Mouse (Mus musculus) neural tube, postnatal 0 days (tissue): ENCODE results near the gene Iqcf1. TPM values are rescaled to one million over a fixed set of nuclear protein-coding genes. Genes with fewer than 3 reads are reported as not detected.

Experiments
- polyA plus RNA-seq: library from polyadenylated mRNA; unstranded; fragments of >200 nt; fragmentation: Nextera tagmentation; extraction: Ambion mirVana; gene quantifications from 2 replicates; pipeline ENCODE4 v1.2.1, GENCODE M21; 2015

Iqcf1 gene
- not detected in 2 replicates for polyA plus RNA-seq

DNA sequence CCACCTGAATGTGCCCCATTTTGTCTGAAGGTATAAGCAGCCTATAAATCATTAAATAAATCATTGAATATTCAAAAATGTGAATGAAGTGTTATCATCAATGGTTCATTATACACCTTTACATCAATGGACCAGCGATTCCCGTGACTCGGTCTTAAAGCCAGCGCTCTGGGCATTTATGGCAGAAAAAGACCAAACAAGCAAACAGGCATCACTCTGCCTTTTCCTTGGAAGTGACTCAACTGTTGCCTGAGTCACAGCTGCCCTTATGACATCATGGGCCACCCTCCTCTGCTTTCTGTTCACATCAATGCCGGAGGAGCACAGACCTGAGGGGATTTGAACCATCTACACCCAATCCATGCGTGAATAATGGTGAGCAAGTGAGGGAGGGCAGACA, at the start of gene Iqcf1:
Iqcf1 (plus strand) TSS at position 301 of the 400 bp plus-strand sequence.

DNA sequence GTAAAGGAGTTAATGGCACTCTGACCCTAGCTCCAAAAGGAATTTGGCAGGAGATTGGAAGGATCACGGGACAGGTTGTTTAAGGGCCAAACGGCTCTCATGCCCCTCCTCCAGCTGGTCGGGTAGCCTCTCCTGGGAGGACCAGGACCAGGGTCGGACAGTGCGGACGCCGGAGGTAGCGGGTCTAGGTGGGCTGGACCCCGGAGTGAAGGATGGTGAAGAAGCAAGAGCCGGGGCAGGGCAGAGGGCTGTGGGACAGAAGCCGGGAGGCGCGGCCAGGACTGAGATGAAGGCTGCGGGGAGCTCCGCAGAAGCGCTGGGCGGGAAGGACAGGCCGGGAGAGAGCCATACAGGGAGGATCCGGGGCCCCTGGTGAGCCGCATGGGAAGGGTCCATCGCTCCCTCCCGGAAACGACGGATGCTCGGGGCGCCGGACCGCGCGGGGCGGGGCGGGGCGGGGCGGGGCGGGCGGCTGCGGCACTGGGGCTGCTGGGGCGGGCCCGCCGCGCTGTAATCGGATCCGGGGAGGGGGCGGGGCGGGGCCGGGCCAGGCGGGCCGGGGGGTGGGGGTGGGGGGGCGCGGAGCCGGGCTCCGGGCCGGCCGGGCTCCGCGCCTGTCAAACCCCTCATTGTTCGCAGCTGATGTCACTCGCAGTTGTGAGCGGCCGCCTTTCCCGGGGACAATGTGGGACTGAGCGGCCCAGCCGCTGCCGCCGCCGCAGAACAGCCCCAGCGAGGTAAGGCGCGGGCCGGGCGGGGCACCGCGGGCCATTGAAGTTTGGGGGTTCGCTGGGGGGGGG, 46.3 kb upstream of the Iqcf1 start, which contains the start of gene Pcbp4:
Pcbp4 (plus strand) TSS at position 21 of the 800 bp plus-strand sequence.

DNA sequence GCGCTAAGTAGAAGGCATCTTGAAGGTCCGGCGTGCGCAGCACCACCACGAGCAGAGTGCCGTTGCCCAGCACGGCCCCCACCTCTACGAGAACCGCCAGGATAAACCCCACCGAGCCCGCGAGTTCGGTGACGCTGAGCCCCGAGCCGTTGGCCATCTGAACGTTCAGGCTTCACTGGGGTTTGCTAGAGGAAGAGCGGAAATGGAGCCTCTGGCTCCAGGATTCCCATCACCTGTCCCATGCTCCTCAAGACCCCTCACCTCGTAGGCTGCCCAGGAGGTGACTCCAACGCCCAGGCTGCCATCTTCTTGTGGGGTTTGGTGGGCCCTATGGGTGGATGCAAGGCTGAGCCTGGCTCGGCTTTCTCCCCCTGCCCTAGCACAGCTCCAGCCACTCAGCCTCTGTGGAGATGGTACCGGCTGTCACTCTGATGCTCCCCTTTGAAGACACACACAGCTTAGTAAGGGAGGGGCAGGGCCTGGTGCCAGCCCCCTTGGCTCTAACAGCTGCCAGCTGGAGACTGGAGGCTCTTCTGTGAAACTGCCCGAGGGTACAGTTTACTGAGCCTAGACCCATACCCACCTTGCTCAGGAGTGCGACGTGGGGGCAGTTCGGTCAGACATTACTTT, 34.1 kb upstream of the Iqcf1 start, which contains the start of gene Gpr62:
Gpr62 (minus strand) TSS at position 368 of the 630 bp plus-strand sequence.

DNA sequence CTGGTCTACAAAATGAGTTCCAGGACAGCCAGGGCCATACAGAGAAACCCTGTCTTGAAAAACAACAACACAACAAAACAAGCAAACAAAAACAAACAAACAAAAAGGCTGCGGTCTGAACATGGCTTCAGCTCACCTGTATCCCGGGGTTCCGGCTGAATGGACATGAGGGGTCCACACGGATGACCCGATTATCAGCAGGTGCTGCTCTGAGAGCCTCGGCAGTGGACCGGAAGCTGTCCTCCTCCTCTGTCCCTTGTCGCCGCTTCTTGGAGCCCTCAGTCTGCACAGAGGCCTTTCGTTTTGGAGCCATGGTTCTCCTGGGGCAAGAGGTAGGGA, 24.1 kb upstream of the Iqcf1 start, which contains the start of gene Rrp9:
Rrp9 (plus strand) TSS at position 301 of the 339 bp plus-strand sequence.

DNA sequence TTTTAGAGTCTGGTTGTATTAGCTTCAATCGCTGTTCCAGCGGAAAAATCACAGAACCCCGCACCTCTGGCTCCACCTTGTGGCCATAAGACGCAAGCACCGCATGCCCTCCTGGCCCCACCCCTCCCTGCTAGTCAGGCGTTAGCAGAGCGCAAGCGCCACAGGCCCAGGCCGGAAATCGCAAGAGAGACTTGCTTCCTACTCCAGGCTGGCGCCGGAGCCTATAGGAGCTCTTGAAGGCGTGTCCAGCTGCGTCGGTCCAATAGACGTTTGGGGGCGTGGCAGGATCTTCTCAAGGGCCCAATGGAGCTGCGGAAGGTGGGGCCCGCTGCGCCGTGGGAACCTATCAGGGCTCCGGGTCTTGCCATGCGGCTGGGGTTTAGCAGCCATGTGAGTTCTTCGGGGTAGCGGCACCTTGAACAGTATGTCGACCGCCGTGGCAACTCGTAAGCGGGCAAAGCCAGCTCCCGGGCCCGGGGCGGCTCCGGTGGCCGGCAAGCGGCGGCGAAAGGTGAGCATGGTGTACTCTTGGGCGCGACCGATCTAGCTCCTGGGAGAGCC, 22.8 kb upstream of the Iqcf1 start, which contains the start of gene Parp3:
Parp3 (minus strand) TSS at position 26 of the 561 bp plus-strand sequence.

DNA sequence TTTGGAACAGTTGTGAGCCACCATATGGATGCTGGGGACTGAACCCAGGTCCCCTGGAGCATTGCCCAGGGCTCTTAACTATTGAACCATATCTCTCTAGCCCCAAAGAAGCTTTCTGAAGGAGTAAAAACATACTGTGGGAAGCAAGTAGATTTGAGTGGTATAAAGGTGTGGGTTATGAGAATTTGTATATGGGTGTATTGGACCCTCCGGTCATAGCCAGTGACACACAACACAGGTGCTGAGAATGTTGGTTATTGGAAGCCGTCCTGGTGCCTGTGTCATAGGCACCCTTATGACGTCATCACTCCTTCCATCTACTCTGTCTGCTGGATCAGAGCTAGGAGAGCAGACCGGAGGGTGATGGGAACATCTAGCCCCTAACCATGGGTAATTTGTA, 14.5 kb downstream of the Iqcf1 start, which contains the start of gene Iqcf5:
Iqcf5 (plus strand) TSS at position 301 of the 400 bp plus-strand sequence.

Other genes with a start within 250 kb of the Iqcf1 start
- gene Poc1a, start 218.9 kb upstream of the Iqcf1 start, polyA plus RNA-seq: 7.9 and 8.6 TPM in 2 replicates
- 17.9 and 18.0 TPM in 2 replicates for gene Dusp7, start 131.3 kb upstream of the Iqcf1 start, polyA plus RNA-seq
- 704 and 771 TPM in 2 replicates for gene Rpl29, start 70.5 kb upstream of the Iqcf1 start, polyA plus RNA-seq
- gene Acy1, start 61.6 kb upstream of the Iqcf1 start, polyA plus RNA-seq: 19.4 and 21.4 TPM in 2 replicates
- 14.5 and 17.0 TPM in 2 replicates for gene Abhd14b, start 52.5 kb upstream of the Iqcf1 start, polyA plus RNA-seq
- gene Abhd14a, start 52.3 kb upstream of the Iqcf1 start, polyA plus RNA-seq: 77.4 and 83.7 TPM in 2 replicates
- 184 and 212 TPM in 2 replicates for gene Pcbp4, start 46.7 kb upstream of the Iqcf1 start, polyA plus RNA-seq
- gene Gpr62, start 34.0 kb upstream of the Iqcf1 start, polyA plus RNA-seq: 2.8 and 3.8 TPM in 2 replicates
- gene Rrp9, start 24.0 kb upstream of the Iqcf1 start, polyA plus RNA-seq: 36.1 and 41.9 TPM in 2 replicates
- gene Parp3, start 23.0 kb upstream of the Iqcf1 start, polyA plus RNA-seq: 2.6 and 3.6 TPM in 2 replicates
- not detected in 2 replicates for gene Iqcf5, start 14.6 kb downstream of the Iqcf1 start, polyA plus RNA-seq
- not detected in 2 replicates for gene Iqcf3, start 61.7 kb downstream of the Iqcf1 start, polyA plus RNA-seq
- gene Iqcf4, start 71.0 kb downstream of the Iqcf1 start, polyA plus RNA-seq: not detected in 2 replicates
- gene Iqcf6, start 126.6 kb downstream of the Iqcf1 start, polyA plus RNA-seq: not detected in 2 replicates
- 8.0 and 8.3 TPM in 2 replicates for gene Grm2, start 156.1 kb downstream of the Iqcf1 start, polyA plus RNA-seq
- 93.6 and 93.9 TPM in 2 replicates for gene Tex264, start 186.0 kb downstream of the Iqcf1 start, polyA plus RNA-seq